ENCODE assay signal across 8 mouse cellular contexts in genomic region chr8:122139784-122140183, GRCm38 (mm10).
DNase-seq lines count a peak whose midpoint lies in the region; ATAC-seq and TF ChIP-seq lines count a peak whose summit lies in the region.

No protein-coding gene starts in this region.

- no peak overlapping the region for H3K9ac ChIP-seq in limb, embryonic 14.5 days (ENCODE audit: low read depth, low read length, severe bottlenecking)

- DNase-seq in layer of hippocampus, adult 2 months (ENCODE audit: low spot score in 2 of 2): peak in 1 of 2 experiments; percentile 21
- no peak for DNase-seq in layer of hippocampus, adult 9-10 months (ENCODE audit: low spot score)
- DNase-seq in heart, postnatal 36 days: peak; percentile 82 to 84
- no peak for DNase-seq in limb, embryonic 14.5 days (ENCODE audit: low spot score)
- DNase-seq in thymus, postnatal 36 days: peak; percentile 21 to 30

- no peaks in the 10 kb centered on the region for H3K4me1 ChIP-seq in bone marrow, adult 2 months (ENCODE audit: control insufficient read depth, insufficient read depth, low read length)
- peaks cover 4% of the 10 kb centered on the region for H3K4me1 ChIP-seq in embryonic fibroblast, embryonic 13.5 days (ENCODE audit: control insufficient read depth, insufficient read depth, low read length)
- H3K4me1 ChIP-seq in limb, embryonic 14.5 days (ENCODE audit: control insufficient read depth, insufficient read depth, low read length): no peaks in the 10 kb centered on the region

- no peaks in the 10 kb centered on the region for H3K79me2 ChIP-seq in myocyte (ENCODE audit: control insufficient read depth, insufficient read depth)

- intact Hi-C loops in heart, postnatal 36 days (cut with DNase I): loop anchor here (1.0 to 5.0 kb wide), 3 partner anchors 93 to 161 kb away; no protein-coding TSS in a partner anchor

- H3K4me2 ChIP-seq in limb, embryonic 14.5 days (replicated peaks; ENCODE audit: low read depth, low read length, severe bottlenecking): no peak overlapping the region
- peak overlapping the region; percentile 65 for H3K4me2 ChIP-seq in myocyte (ENCODE audit: low read depth)

- H3K36me3 ChIP-seq in limb, embryonic 14.5 days (ENCODE audit: control insufficient read depth, insufficient read depth, low read length): no peaks in the 10 kb centered on the region
- H3K36me3 ChIP-seq in myocyte (ENCODE audit: control insufficient read depth, insufficient read depth): no peaks in the 10 kb centered on the region

- no peaks in the 10 kb centered on the region for H3K9me3 ChIP-seq in limb, embryonic 14.5 days (ENCODE audit: control insufficient read depth, low read length)

- WGBS in bone marrow, adult 2 months: 59% methylated on average over 5 of the region's 5 CpGs
- WGBS in limb, embryonic 14.5 days: 36% methylated on average over 5 of the region's 5 CpGs

- TF ChIP-seq POLR2A in bone marrow, adult 2 months (IDR thresholded peaks at IDR 0.05; ENCODE audit: borderline replicate concordance, control insufficient read depth, low read depth, low read length): no peak
- no peak for TF ChIP-seq POLR2A in embryonic fibroblast, embryonic 13.5 days (IDR thresholded peaks at IDR 0.05; ENCODE audit: low read depth, low read length)
- TF ChIP-seq POLR2A in limb, embryonic 14.5 days (IDR thresholded peaks at IDR 0.05; ENCODE audit: borderline replicate concordance, extremely low read depth, insufficient read depth, insufficient read length): no peak
- no peak for TF ChIP-seq POLR2A in myocyte (IDR thresholded peaks at IDR 0.05; ENCODE audit: insufficient read length, low read depth)

- 0 out of 2 replicates have a peak, but pooled peaks have one; percentile 41 for ATAC-seq in limb, embryonic 14.5 days (ENCODE audit: low FRiP score, low read depth)

- no peak overlapping the region for H3K27ac ChIP-seq in layer of hippocampus, adult 2 months
- no peak overlapping the region for H3K27ac ChIP-seq in bone marrow, adult 2 months (ENCODE audit: control insufficient read depth, insufficient read depth, low read depth, low read length, poor library complexity)
- no peak overlapping the region for H3K27ac ChIP-seq in embryonic fibroblast, embryonic 13.5 days (ENCODE audit: insufficient read depth, low read length)
- H3K27ac ChIP-seq in limb, embryonic 14.5 days (replicated peaks; ENCODE audit: low read depth, low read length): no peak overlapping the region

- peak; percentile 81 for TF ChIP-seq CTCF in layer of hippocampus, adult 2 months (conservative IDR thresholded peaks at IDR 0.05)
- peak; percentile 73 for TF ChIP-seq CTCF in bone marrow, adult 2 months (IDR thresholded peaks at IDR 0.05; ENCODE audit: control insufficient read depth, insufficient read depth, low read length)
- peak; percentile 79 for TF ChIP-seq CTCF in embryonic fibroblast, embryonic 13.5 days (IDR thresholded peaks at IDR 0.05; ENCODE audit: borderline replicate concordance, insufficient read depth, low read length)

- no peaks in the 10 kb centered on the region for H3K27me3 ChIP-seq in limb, embryonic 14.5 days (ENCODE audit: control insufficient read depth, insufficient read depth, low read length)
- no peaks in the 10 kb centered on the region for H3K27me3 ChIP-seq in myocyte (ENCODE audit: control insufficient read depth, insufficient read depth, insufficient read length)

- no peak overlapping the region for H3ac ChIP-seq in myocyte (ENCODE audit: control insufficient read depth, insufficient read length)

- no peak overlapping the region for H3K4me3 ChIP-seq in layer of hippocampus, adult 2 months
- H3K4me3 ChIP-seq in bone marrow, adult 2 months (replicated peaks; ENCODE audit: control insufficient read depth, low read depth, low read length): no peak overlapping the region
- H3K4me3 ChIP-seq in embryonic fibroblast, embryonic 13.5 days (ENCODE audit: insufficient read depth, low read length): no peak overlapping the region
- no peak overlapping the region for H3K4me3 ChIP-seq in limb, embryonic 14.5 days (replicated peaks; ENCODE audit: low read length)
- H3K4me3 ChIP-seq in myocyte: peak overlapping the region; percentile 19

TF ChIP-seq in myocyte, 11 proteins besides CTCF, POLR2A, EP300 and RAD21:
- no peak for TF ChIP-seq E2F4 (IDR thresholded peaks at IDR 0.05; ENCODE audit: insufficient read depth)
- peak in 1 of 3 experiments; percentile 58 for TF ChIP-seq MYOG (IDR thresholded peaks at IDR 0.05; ENCODE audit: control insufficient read depth in 1 of 3, insufficient read depth in 1 of 3, insufficient read length in 2 of 3, low read depth in 2 of 3)
- TF ChIP-seq MYOD1 (IDR thresholded peaks at IDR 0.05; ENCODE audit: control insufficient read depth in 1 of 3, insufficient read length in 2 of 3, low read depth in 2 of 3): peak in 1 of 3 experiments; percentile 35

Comparison
In these comparisons a context has a peak if more than half of its experiments do, and no peak if none do; other contexts are left out.
1. DNase-seq: peak in heart, postnatal 36 days (2 of 2) and thymus, postnatal 36 days (2 of 2); none in layer of hippocampus, adult 9-10 months (single experiment) and limb, embryonic 14.5 days (single experiment).
2. Peak in every context shown above with its lines, with median percentiles within 50 percentile points of each other: CTCF ChIP-seq.